Mouse (Mus musculus) ovary, postnatal 14 days (tissue): Measurements from ENCODE around the gene Gtpbp4.
"Not testable (repeated sequence)": the region's sequence is repeated elsewhere in the genome, so short reads cannot be mapped to it uniquely, and the experiment has no call there.

Experiments
- DNase-seq: peaks from one replicate; pipeline ENCODE4 v3.0.0; 2022; ENCODE audit warnings: low spot score

The Gtpbp4 gene

DNA sequence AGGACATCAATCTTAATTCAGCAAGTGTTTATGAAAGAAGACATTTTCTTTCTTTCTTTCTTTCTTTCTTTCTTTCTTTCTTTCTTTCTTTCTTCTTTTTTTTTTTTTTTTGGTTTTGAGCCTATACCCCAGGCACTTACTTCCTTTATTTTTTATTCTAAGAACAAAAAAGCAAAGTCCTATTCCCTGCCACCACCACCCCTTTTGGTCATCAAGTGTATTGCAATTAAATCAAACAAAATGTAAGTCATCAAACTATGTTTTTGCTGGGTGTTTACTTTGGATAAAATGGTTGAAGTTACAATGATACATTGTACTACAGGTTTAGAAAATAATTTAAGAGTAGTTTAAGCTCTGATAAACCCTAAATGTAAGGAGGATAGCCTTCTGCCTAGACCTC lies 23.5 kb downstream of the Gtpbp4 start:
- no peak for DNase-seq

DNA sequence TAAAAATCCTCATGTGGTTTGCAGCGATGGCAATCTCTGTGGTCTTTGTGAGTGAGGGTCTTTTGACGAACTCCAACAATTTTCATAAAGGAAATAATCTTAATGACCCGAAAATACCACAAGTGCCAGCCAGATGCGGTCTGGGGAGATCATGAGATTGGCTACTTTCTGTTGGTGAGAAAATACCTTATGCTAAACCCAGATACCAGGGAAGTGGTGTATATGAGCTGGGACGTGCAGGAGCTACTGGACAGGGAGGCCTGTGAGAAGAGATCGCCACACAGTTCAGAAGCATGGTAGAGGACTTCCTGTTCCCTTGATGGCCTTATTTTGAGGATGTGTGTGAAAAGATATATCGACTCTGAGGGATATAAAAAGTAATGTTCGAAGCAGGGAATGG lies 28.1 kb downstream of the Gtpbp4 start:
- no peak for DNase-seq

DNA sequence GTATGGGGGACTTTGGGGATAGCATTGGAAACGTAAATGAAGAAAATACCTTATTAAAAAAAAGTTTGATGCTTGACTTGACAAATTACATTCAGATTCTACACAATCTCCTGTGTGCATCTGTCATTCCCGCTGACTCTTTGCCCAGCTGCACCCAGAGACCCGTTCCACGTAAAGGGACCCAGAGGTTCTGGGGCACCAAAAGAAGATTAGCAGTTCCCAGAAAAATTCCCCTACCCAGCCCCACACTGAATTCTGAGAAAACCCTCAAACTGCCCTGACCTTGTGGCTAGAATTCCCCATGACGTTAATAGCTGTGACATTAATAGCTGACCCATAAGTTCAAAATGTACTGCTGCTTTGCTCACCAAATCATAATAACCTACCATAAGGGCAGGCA lies 30.7 kb downstream of the Gtpbp4 start:
- no peak for DNase-seq

DNA sequence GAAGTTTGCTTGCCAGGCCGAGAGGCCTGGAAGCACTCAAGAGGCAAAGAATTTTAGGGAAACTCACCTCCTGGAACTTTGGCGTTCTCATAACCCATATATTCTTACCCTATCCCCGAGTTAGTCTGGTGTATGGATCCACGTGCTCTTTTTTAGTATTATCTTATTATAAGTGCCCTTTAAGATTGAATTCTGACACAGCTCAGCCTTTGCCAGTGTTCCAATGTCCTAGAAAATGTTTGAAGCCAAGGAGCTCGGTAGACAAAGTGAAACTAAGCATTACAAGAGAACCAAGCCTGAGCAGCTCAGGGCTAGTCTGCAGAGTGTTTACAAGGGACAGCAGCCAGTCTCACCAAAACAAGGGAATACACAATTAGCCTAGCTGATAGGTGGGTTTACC lies 33.6 kb downstream of the Gtpbp4 start:
- DNase-seq, result not testable (repeated sequence)

DNA sequence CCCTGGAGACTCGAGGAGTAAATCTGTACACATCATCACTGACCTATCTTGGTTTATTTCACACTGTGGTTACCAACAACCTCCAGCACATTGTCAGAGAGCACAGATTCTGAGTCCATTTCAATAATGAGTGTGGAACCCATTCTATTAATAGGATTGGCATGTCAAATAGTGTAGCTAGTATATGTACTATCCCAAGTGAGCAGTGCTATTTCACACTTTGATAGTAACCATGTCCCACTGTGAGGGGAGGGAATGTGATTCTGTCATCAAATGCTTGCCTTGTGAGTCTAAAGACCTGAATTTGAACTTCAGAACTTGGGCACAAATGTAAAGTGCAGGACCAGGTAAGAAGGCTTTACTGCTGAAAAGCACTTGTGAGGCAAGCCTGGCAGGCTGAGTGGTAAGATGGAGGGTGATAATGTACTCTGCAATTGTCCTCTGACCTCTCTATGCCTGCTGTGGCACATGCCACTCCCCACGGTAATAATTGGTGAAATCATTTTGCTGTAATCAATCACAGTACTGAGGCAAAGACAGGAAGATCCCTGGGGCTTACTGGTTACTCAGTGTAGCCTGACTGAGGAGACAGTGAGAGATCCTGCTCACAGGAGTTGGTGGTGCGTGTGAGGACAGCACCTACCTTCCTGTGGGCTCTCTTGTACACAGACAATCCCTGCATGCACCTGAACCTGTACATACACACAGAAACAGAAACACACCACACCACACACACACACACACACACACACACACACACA lies 34.6 kb downstream of the Gtpbp4 start:
- DNase-seq, result not testable (repeated sequence)

GRCm38 (mm10) chr13:8959554-8959953 lies 36.3 kb downstream of the Gtpbp4 start:
- not testable (repeated sequence) for DNase-seq

- not testable (repeated sequence) for DNase-seq
Measured at GRCm38 (mm10) chr13:8959058-8959457, 36.8 kb downstream of the Gtpbp4 start.

- DNase-seq, result not testable (repeated sequence)
Measured at GRCm38 (mm10) chr13:8956873-8957272, 39.0 kb downstream of the Gtpbp4 start.

DNA sequence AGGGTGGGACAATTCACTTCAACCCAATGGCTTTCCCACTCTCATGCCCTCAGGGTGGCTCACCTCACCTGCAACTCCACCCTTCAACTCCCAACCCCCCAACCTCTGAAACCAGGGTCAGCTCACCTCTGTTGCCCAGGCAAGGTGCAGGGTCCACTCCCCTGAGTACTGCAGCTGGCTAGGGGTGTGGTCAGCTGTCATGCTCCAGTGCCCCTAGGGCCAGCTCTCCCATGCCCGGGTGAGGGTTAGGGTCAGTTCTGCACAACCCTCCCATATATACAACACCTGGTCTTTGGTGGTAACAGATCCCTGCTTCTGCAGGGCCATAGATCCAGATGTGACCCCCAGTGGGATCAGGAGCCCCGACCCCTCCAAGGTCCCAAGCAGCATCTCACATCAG lies 40.8 kb downstream of the Gtpbp4 start:
- not testable (repeated sequence) for DNase-seq

DNA sequence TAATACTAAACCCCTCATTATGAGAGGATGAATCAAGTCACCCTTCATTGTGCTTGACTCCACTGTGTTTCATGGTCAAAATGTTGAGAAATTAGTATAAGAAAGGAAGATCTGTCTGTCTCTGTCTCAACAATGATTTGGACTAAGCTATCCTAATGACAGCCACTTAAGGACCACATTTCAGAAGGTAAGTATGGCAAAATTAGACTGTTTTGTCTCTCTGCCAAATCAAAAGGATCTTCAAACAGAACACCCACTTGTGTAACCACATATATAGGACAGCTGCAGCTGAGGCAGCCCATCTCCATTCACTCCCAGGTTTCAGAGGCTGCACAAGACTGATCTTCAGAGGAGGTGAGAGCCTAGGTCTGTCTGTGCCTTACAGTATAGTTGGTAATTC lies 43.3 kb downstream of the Gtpbp4 start, which contains the start of gene Idi2:
Idi2 (plus strand) TSS at position 301 of the 400 bp plus-strand sequence.
- DNase-seq, result not testable (repeated sequence)

GRCm38 (mm10) chr13:8948131-8948530 lies 47.8 kb downstream of the Gtpbp4 start, which contains the start of gene Gm9745:
Gene Gm9745 (minus strand): TSS chr13:8948231.
- DNase-seq, result not testable (repeated sequence)

- not testable (repeated sequence) for DNase-seq
Measured at GRCm38 (mm10) chr13:8943828-8944227, 52.1 kb downstream of the Gtpbp4 start.

DNA sequence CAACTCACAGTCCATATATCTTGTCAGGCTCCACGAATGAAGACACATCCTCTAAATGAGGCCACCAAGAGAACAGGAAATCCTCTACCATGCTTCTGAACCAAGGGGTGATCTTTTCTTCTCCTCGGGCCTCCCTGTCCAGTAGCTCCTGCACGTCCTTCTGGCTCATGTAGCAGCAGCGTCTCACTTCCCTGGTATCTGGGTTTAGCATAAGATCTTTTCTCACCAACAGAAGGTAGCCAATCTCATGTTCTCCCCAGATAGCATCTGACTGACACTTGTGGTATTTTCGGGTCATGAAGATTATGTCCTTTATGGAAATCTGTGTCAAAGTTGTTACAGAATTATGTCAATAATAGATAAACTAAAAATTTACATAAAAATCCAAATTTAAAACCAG lies 54.2 kb downstream of the Gtpbp4 start:
- DNase-seq, result not testable (repeated sequence)

DNA sequence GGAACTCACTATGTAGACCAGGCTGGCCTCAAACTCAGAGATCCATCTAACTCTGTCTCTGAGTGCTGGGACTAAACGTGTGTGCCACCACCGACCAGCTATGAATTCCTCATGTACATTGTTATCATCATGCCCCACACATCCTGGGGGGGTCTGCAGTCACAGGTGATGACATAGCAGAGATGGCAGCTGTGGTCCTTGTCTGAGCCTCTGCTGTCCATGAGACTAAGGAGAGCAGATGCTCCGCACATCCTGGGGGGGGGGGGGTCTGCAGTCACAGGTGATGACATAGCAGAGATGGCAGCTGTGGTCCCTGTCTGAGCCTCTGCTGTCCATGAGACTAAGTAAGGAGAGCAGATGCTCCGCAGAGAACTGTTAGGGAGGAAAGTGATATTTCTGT lies 54.8 kb downstream of the Gtpbp4 start:
- DNase-seq, result not testable (repeated sequence)

DNA sequence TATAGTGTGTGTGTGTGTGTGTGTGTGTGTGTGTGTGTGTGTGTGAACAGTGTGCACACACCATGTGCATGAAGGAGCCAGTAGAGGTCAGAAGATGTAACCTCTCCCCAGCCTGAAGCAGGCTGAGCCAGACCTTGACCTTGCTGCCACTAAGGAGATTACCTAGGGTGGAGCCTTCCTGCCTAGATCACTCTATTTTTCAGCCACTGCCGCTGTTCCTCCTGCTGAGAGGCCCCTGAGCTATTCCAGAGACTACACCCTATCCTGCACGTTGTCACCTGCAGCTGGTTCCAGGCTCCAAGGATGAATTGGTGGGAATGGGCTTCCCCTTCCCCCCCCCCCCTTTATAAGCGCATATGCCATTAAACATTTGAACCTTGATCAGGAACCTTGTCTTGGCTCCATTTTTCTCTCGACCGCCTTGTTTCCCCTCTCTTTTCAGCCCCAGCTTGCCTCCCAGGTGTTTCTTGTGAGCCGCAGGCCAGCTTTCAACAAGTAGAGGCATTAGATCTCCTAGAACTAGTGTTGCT lies 58.2 kb downstream of the Gtpbp4 start:
- not testable (repeated sequence) for DNase-seq

DNA sequence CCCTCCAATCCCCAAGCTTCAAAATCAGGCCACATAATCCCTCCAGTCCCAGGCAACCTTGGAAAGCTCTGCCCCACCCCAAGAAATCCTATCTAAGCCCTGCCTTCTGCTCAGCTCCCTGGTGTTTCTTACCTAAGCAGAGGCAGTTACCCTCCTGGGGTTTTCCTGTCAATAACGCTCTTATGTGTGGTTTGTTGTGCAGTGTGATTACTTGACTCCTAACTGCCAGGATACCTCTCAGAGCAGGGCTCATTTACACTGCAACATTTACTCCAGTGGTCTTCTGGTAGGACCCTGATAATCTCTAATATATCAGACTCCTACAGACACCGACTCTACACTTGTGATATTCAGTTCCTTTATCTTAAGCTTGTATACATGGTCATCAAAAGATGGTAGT lies 62.4 kb downstream of the Gtpbp4 start:
- no peak for DNase-seq
